Mouse (Mus musculus) small intestine, adult 2 months (tissue): ENCODE data around the gene Tmpo.

ENCODE experiments used
- CTCF ChIP-seq: fragments of 200-500 bp; IDR thresholded peaks from 2 replicates; pipeline ENCODE4 v1.5.1; 2012; ENCODE audit warnings: low read depth, mild to moderate bottlenecking, control low read depth, inconsistent platforms, low read length, moderate library complexity, mixed read lengths; ENCODE audit not compliant: insufficient replicate concordance, insufficient read length; ENCODE audit errors: extremely low read depth
- POLR2A ChIP-seq: fragments of 200-500 bp; IDR thresholded peaks from 2 replicates; pipeline ENCODE4 v1.6.1; 2012; ENCODE audit warnings: low read depth, mild to moderate bottlenecking, control low read depth, inconsistent platforms, low read length, moderate library complexity

DNA sequence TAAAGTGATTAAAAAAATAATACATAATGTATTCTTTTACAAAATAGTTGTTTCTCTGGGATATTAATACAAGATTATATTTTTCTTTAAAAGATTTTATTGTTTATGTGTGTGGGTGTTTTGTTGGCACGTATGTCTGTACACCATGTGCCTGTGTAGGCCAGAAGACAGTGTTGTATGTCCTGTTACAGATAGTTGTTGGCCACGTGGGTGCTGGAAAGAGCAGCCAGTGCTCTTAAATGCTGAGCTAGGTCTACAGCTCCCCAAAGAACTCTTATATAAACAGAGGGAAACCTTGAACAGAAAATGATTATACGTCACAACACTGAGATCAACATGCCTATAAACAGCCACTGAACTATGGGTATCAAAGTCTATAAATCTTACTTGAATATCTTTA lies 16.6 kb downstream of the Tmpo start:
- no peak for TF ChIP-seq CTCF
- no peak for TF ChIP-seq POLR2A
